Mouse (Mus musculus): ENCODE measurements around the gene Lmna. TPM values are rescaled to one million over a fixed set of nuclear protein-coding genes. Genes with fewer than 3 reads are reported as not detected.

The Lmna gene
- 100 to 1,000 TPM; 189 to 213 TPM for total RNA-seq (2021)
- long read RNA-seq, experiment 1, transcript Lmna-203 (10 exons, 2,021 nt): major isoform, 364 of 778 reads
- long read RNA-seq, experiment 1, transcript Lmna-201 (12 exons, 3,156 nt): minor isoform, 323 of 778 reads
- long read RNA-seq, experiment 1, partial matches to known transcripts: 54 of 778 reads
- long read RNA-seq, experiment 1, other reads (novel, unspliced or antisense): 33 of 778 reads
- long read RNA-seq, experiment 2, transcript Lmna-203 (10 exons, 2,021 nt): major isoform, 280 of 569 reads
- long read RNA-seq, experiment 2, transcript Lmna-201 (12 exons, 3,156 nt): minor isoform, 225 of 569 reads
- long read RNA-seq, experiment 2, partial matches to known transcripts: 49 of 569 reads
- long read RNA-seq, experiment 2, other reads (novel, unspliced or antisense): 7 of 569 reads

DNA sequence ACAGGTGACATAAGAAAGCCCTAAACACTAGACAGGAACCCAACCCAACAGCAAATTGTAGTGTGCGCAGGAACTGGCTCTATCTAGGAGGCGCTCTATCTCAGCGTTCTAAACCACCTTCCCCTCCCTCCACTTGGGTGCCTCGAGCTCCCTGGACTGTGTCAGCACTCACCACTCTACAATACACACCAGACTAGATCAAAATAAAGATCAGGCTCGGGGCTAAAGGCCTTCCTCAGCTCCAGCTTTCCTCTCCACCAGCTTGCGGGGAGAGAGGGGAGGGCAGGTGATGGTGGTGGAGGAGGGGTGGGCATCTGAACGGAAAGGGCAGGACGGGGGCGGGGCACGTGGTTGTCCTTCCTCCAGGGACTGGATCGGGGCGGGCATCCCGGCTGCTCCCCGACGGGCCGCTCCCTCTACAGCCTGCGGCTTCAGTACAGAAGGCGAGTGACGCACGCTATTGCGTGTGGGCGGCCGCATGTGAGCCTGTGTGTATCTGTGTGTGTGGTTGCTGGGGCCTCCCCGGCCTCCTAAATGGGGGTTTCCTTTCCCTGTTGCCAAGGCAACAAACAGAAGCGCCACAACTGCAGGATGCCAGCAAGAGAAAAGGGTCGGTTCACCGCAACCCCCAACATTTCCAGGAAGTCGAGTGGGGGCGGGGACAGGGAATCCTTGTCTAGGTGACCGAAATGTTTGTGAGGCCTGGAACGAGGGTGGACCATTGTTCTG, at the start of gene Lmna:
Gene Lmna, minus strand, starts transcription at position 265 of the 729 bp plus-strand sequence.
- DNase-seq: peak; percentile 91

DNA sequence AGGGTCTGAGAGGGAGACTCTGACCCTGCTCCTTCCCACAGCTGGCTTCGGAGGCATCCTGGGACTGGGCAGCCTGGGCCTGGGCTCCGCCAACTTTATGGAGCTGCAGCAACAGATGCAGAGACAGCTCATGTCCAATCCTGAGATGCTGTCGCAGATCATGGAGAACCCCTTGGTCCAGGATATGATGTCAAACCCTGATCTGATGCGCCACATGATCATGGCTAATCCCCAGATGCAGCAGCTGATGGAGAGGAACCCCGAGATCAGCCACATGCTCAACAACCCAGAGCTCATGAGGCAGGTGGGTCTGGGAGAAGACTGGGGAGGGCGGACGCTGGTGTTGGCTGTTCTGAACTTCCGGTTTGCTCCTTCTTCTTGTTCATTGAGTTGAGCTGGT, 46.9 kb upstream of the Lmna start:
- DNase-seq: no peak

DNA sequence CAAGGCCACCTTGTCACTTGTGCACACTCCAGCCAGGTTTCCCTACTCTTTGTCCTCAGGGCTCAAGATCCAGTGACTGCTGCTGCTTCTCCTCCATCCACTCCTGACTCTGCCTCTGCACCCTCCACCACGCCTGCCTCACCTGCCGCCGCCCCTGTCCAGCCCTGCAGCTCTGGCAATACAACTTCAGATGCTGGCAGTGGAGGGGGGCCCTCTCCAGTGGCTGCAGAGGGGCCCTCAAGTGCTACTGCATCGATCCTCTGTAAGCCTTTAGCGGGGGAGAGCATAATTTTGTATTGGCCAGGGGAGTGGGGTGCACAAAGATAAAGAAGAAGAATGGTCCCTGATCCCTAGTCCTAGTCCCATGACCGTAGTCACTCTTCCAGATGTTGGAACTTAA, 46.0 kb upstream of the Lmna start:
- DNase-seq: no peak

DNA sequence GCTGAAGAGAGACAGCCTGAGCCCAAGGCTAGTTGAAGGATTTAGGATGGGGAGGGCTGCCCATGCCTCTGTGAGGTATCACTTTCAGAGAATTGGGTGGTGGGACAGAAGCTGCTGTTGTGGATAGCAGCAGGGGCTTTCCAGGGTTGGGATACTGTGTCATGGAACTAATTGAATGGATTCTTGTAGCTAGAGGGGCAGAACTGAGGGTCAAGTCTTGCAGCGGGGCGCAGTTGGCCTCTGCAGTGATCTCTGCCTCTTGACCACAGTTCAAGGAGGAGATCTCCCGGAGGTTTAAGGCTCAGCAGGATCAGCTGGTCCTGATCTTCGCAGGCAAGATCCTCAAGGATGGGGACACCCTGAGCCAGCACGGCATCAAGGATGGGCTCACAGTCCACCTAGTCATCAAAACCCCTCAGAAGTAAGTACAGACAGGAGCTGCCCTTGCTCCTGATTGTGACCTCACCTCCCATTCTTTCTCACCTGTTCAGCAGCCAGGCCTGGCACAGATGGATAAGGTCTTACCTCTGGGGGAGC, 45.4 kb upstream of the Lmna start:
- no peak for DNase-seq

DNA sequence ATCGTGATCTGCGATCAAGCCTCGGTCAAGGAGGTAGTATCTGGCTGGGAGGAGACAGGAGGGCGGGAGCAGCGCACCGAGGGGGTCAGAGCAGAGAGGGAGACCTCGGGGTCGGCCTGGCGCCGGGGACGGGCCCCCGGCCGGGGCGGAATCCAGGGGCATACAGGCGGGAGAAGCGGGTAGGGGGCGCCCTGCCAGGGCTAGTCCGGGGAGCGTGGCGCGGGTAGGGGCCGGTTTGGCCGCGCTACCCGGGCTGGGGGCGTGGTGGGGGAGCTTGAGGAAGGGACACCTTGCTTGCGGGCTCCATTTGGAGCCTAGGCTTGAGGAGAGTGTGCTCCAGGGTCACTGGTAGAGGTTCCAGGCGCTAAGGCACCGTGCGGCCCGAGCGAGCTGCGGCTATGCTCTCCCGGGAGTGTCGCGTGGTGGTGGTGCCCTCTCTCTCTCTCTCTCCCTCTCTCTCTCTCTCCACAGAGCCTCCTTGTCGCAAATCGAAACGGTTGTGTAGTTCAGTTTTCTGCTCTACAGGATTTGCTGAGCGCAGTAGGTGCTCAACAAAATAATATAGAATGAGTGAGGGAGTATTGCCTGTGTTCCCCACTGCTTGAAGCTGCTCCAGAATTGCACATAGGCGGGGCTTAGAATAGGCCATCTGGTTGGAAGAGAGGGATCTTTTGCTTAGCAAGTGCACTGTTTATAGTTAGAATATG, 44.3 kb upstream of the Lmna start:
- DNase-seq: peak; percentile 67

DNA sequence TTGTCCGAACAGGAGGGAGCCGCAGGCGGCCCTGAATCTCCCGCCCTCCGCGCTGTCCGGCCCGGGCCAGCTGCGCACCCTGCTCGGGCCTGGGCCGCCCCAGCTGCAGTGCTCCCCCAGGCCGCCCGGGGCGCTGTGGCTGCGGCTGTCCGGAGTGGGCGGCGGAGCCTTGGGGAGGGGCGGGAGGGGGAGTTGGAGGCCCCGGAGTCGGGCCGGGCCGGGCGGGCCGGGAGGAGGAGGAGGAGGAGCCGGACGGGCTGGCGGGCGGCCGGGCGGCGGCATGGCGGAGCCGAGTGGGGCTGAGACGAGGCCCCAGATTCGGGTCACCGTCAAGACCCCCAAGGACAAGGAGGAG, 43.7 kb upstream of the Lmna start, which contains the start of gene Ubqln4:
Gene Ubqln4, plus strand, starts transcription at position 234 of the 355 bp plus-strand sequence.
- peak; percentile 95 for DNase-seq

DNA sequence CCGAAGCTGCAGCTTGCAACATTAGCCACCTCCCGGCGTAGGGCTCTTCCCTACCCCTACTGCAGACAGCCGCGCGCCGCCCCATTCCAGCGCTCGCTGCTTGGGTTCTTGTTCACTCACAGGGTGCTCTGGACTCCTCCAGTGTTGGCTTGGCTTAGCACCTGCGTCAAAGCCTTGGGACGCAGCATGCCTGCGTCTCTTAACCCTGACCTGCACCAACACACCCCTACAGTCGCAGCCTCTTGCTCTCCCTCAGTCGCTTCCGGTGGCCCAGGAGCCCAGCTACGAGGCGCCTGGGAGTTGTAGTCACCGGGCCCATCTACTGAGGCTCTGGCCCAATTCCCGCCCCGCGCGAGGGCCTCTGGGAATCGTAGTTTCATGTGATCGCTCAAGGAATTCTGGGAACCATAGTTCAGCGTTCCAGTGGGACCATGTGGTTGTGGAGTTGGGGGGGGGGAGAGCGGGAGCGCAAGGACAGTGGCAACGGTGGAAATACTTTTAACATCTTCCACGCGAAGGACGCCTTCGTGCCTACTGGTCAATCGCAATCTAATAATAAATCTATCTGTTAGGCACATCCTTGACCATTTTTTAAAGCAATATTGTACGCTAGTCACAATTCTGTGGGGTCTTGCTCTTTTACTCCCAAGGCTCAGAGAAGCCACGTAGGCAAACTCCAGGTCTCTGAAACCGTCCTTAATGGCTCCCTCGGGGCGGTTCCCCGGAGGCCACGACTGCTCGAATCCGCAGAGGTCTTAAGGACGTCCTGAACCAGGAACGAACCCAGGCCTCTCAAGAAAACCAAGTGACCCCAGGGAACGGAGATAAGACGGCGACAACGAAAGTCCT, 43.1 kb upstream of the Lmna start, which contains the start of gene Lamtor2:
Gene Lamtor2, minus strand, starts transcription at position 399 of the 849 bp plus-strand sequence.
- peak; percentile 97 for DNase-seq

DNA sequence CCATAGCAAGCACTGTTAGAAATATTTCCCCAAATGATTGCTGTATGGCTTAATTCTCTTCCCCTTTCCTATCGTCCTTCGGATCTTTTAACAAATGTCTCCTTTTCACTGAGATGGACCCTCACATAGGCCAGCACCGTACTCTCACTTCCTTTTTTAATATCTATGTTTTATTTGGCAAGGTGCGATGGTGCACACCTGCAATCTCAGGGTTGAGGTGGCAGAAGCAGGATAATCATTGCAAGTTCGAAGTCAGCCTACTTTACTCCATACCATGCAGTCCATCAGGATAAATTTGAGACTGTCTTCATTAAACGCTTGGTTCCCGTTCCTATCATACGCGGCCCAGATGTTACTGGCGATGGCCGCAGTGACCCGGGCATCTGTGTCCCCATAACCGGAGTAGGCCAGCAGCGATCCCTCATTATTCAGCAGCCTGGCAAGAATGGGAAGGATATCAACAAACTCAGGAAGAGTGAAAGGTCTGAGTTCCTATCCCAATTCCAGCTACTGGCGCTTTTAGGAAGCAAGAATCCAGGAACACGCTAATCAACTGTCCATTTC, 42.4 kb upstream of the Lmna start:
- DNase-seq: no peak

DNA sequence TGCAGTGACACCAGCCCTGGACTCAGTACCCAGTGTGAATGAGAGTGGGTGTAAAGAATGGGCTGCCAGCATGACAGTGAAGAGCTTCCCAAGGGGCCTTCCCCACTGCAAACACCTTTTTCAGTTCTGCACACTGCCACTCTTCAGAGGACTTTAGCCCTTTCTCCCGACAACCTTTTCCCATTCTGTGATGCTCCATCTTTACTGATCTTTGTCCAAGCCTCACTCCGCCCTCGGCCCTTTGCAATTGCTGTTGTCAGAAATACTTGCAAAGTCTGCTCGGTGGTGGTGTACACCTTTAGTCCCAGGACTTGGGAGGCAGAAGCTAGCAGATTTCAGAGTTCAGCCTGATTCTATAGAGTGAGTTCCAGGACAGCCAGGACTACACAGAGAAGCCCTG, 41.8 kb upstream of the Lmna start:
- no peak for DNase-seq

DNA sequence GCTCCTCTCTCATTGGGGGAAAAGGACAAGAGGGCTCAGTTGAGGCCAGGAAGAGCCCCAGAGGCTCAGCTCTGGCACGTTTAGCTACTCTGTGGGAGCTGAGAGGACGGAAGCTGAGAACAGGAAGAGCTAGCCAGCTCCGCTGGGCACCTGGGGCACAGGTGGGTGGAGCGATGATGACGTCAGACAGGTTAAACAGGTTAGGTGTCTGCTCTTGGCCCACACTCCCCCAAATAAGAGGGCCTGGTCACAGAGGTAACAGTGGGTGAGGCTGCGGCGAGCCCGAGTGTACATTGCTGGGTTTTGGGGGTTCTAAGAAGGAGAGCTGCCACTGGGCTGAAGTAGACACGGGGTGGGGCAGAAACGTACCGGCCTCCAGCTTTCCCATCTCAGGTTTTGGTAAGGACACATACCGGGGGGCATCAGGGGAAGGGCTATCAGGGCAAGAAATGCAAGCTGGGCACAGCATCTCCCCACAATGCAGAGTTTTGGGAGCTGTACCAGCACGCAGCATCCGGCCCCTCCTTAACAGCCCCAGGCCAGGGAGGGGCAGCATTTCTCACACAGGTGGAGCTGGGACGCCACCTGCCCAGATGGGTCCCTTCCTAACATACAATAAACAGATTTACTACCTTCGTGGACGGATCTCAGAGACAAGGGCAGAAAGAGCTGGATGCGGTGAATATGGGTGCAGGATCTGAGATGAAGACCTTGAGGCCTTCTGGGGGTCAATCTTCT, 38.6 kb upstream of the Lmna start, which contains the start of gene Rab25:
Gene Rab25, minus strand, starts transcription at position 121 of the 738 bp plus-strand sequence.
- DNase-seq: no peak

DNA sequence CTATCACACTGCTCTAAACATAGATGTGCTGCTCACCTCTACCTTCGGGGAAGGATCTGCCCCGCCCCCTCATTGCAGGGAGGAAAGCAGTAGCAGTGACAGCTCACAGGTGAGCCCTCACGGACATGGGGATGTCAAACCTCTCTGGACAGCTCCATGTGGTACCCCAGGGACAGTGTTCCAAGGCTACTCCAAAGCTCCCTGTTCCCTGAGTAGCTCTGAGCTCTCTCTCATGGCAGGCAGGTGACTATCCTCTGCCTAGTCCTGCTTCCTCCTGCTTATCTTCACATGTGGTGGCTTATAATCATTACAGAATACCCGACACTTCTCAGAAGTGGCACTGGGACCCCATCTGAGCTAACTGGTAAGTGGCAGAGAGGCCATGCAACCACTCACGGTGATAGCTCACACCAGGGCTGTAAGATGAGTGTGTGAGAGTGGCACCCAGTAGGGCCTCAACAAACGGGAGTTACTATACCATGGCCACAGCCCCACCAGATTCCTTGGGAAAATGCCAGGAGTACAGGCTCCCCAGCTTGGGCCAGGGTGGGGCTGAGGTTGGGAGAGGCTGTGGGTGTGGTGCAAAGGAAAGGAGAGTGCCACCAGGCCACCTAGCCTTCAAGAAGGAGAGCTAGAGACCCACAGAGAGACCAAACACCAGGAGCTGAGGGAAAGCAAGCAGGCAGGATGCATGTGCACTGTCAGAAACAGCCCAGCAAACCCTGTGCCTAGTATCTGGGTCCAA, 37.1 kb upstream of the Lmna start:
- no peak for DNase-seq

DNA sequence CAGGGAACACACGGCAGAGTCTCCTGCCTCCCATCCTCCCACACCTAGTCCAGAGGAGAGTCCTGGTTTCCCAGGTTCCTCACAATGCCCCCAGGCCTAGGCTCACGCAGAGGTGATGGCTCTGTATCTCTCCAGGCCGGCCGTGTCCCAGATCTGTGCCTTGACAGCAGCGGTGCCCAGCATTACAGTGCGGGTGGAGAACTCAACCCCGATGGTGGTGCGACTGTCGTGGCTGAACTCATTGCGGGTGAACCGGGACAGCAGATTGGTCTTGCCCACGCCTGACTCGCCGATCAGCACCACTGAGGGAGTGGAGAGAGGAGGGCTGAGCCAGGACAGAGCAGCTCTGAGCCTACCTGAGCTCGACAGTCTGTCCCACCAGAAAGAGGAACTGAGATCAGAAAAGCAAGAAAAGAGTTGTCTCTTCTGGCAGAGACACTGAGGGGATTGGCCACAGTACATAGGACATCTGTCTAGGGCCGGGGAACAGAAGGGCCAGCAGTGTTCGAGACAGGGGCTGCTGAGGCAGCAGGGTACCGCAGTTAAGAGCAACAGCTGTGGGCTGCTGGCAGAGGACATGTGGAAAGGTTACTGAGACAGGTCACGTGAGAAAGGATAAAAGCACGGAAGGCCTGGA, 35.3 kb upstream of the Lmna start:
- DNase-seq: no peak

DNA sequence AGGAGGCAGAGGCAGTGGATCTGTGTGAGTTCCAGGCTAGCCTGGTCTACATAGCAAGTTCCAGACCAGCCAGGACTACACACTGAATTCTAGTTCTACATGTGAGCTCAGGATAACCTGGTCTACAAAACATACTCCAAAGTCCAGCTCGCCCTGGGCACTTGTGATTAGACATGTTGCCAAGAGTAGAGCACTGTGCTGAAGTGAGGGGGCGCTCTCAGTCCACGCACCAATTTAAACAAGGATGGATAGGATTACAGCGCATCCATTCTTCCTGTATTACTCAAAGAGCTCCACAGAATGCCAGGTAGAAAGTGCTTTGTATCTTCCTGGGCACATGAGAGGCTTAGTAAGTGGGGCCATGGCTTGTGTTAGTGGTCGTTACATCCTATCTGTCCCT, 34.8 kb upstream of the Lmna start:
- DNase-seq: no peak

DNA sequence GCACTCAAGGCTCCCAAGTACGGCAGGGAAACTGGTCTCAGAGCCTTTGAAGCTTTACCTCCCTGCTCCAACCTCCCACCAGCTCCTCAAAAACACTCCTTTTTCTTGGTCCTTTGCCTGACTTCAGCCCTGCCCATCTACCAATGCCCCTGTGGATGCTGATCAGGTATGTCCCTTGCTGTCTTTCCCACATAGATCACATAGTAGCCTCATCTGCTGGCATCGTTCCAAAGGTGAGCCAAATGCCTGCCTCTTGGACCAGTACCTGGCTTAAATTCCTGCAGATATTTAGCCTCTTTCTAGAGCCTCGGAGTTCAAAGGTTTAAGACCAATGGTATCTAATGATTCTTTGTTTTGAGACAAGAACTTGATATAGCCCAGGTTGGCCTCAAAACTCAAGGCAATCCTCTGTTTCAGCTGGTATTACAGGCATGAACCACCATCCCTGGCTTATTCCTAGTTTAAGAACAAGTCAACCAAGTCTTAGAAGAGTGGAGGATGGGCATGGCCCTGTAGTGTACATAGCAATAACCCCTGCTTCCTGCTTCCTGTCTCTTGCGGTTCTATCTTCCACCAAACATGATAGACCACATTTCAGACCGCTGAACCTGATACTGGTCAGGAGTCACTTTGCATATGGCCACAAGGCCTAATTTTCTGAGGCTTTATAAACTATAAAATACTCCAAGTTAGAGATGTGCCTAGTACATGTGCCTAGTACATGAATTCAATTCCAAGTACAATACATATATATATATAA, 34.1 kb upstream of the Lmna start:
- DNase-seq: no peak

DNA sequence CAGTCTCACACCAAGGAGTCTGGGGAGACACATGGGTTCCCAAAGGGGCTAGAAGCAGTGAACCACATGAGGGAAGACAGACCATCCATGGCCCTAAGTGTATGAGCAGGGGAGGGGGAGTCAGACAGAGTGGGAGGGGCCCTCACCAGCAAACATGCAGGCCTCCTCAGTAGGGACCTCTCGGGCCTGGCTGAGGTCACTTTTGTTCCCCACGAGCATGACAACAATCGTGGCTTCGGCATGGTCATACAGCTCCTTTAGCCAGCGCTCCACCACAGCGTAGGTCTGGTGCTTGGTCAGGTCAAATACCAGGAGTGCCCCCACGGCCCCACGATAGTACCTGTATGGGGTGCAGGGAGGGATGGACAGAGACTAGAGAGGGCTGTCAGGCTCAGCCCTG, 33.4 kb upstream of the Lmna start:
- no peak for DNase-seq

DNA sequence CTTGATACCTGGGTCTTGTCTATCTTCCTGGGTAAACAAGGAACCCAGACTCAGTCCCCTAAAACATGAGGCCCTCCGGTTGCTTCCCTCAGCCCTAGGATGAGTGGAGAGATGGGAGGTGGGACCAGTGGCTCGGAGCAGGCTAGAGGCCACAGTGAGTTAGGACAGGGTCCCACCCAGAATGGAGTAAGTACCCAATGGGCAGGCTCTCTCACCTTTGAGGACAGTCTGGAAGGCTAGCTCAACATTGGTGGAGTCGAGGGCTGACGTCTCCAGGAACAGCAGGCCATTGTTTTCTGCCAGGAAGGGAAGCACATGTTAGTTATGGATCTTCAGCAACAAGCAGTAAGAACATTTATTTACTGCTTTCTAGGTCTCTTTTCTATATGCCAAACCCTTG, 32.7 kb upstream of the Lmna start:
- DNase-seq: no peak

DNA sequence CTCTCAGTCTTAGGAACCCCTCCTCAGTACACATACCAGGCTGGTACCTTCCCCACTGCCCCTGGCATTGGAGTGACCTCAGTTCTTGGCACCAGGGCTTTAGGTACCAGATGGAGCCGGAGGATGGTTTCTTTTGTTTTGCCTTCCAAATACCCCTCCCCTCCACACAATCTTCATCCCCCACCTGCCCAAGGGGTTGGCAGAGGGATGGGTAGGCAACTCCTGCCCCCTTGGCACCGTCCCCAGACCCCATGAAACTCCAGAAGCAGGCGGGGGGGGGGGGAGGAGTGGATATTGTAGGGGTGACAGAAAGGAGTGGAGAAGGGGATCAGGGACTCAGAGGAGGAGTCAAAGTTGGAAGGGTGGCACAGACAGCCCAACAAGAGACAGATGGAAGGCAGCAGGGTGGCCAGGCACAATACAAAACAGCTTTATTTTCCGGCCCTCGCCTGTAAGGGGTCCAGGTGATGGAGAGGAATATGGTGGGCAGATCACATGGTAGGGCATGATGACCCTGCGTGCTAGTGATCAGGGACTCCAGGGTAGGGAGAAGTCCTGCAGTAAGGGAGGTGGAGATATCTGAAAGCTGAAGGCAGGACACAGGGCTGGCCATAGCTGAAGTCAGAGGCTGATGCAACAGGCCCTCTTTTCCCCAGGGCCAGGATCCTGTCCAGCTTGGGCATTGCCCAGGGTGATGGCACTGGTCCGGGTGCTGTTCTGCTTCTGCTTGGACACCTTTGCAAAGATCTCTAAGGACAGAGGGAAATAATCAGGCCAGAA, 32.1 kb upstream of the Lmna start:
- no peak for DNase-seq

DNA sequence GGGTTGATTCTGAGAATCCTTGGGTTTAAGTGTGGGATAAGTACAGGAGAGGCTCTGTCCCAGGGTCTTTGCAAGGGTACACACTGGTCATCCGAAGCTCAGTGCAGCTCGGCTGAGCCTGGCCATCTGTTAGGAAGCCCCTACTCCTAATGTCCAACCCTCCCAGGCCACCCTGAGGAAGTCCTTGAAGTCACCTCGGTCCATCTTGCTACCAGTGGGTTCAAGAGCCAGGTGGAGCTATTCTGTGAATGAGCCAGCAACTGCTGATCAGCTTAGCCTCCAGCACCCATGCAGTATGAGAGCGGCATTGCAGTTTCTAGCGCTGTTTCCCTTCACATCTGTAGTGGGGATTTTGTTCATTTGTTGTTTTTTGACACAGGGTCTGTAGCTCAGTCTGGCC, 30.3 kb upstream of the Lmna start:
- no peak for DNase-seq
